Mouse (Mus musculus): Measurements from ENCODE around the gene Zfhx3. TPM values are rescaled to one million over a fixed set of nuclear protein-coding genes. Genes with fewer than 3 reads are reported as not detected.

Zfhx3 gene
- polyA plus RNA-seq, 2 experiments: 14.4 to 26.1 TPM

DNA sequence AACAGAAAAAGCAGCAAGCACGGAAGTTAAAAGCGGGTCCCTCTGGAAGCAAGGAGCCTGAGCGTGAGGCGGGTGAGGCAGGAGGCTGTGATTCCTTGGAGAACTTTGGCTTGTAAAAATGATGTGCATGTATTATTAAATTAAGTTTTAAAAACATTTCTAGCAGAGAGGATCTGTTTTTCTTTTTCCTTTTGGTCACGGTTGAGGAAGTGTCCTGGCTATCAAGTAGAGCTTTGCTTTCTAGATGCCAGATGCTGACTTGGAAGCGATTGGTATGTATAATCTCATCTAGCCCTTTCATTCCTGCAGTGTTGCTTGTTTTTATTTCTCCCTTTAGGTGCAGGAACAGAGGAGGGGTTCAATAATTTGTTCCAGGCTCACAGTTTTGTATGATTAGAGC lies 92.3 kb downstream of the Zfhx3 start:
- no peak overlapping the region for H3K27ac ChIP-seq (replicated peaks; ENCODE audit: low read depth, low read length)
- no peaks in the 10 kb centered on the region for H3K27me3 ChIP-seq (ENCODE audit: control insufficient read depth, insufficient read depth, low read length)
- no peak for TF ChIP-seq POLR2A (IDR thresholded peaks at IDR 0.05; ENCODE audit: borderline replicate concordance, extremely low read depth, insufficient read depth, insufficient read length)
- no peak overlapping the region for H3K4me2 ChIP-seq (replicated peaks; ENCODE audit: low read depth, low read length, severe bottlenecking)
- DNase-seq (ENCODE audit: low spot score) (peak; percentile 33), ATAC-seq (ENCODE audit: low FRiP score, low read depth) (no peak)
- H3K9ac ChIP-seq (ENCODE audit: low read depth, low read length, severe bottlenecking): no peak overlapping the region
- 43% methylated on average over 6 of the region's 6 CpGs for WGBS
- peaks cover 15% of the 10 kb centered on the region for H3K4me1 ChIP-seq (ENCODE audit: control insufficient read depth, insufficient read depth, low read length)
- H3K36me3 ChIP-seq (ENCODE audit: control insufficient read depth, insufficient read depth, low read length): no peaks in the 10 kb centered on the region
- H3K9me3 ChIP-seq (ENCODE audit: control insufficient read depth, low read length): 0 out of 2 replicates have a peak, but pooled peaks cover 5% of the 10 kb centered on the region
- H3K4me3 ChIP-seq (replicated peaks; ENCODE audit: low read length): no peak overlapping the region

DNA sequence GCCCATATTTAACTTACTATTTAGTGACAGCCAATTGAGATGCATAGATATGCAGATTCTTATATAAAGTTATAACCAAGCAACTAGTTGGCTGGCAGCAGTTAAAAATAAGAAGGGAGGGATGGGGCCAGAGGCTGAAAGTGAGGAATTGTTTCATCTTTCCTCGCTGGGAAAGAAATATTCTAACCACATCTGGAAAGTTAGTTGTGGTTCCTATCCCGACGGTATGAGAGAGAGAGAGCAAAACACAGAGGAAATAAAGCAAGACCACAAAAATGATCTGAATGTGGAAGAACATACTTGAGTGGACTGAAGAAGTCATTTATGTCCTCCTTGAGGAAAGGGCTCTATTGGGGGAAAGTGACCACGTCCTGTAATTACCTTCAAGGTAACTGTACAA lies 101.2 kb downstream of the Zfhx3 start:
- H3K27me3 ChIP-seq (ENCODE audit: control insufficient read depth, insufficient read depth, low read length): no peaks in the 10 kb centered on the region
- H3K36me3 ChIP-seq (ENCODE audit: control insufficient read depth, insufficient read depth, low read length): no peaks in the 10 kb centered on the region
- ATAC-seq (ENCODE audit: low FRiP score, low read depth): peak; percentile 42
- DNase-seq (ENCODE audit: low spot score): peak; percentile 57
- H3K27ac ChIP-seq (replicated peaks; ENCODE audit: low read depth, low read length): peak overlapping the region; percentile 9; the same call in 1 of the 2 replicates
- H3K9me3 ChIP-seq (ENCODE audit: control insufficient read depth, low read length): no peaks in the 10 kb centered on the region
- H3K4me3 ChIP-seq (replicated peaks; ENCODE audit: low read length): no peak overlapping the region
- no peak overlapping the region for H3K9ac ChIP-seq (ENCODE audit: low read depth, low read length, severe bottlenecking)
- TF ChIP-seq POLR2A (IDR thresholded peaks at IDR 0.05; ENCODE audit: borderline replicate concordance, extremely low read depth, insufficient read depth, insufficient read length): no peak
- H3K4me1 ChIP-seq (ENCODE audit: control insufficient read depth, insufficient read depth, low read length): peaks cover 37% of the 10 kb centered on the region
- H3K4me2 ChIP-seq (replicated peaks; ENCODE audit: low read depth, low read length, severe bottlenecking): no peak overlapping the region
- WGBS: 45% methylated on average over 4 of the region's 4 CpGs

DNA sequence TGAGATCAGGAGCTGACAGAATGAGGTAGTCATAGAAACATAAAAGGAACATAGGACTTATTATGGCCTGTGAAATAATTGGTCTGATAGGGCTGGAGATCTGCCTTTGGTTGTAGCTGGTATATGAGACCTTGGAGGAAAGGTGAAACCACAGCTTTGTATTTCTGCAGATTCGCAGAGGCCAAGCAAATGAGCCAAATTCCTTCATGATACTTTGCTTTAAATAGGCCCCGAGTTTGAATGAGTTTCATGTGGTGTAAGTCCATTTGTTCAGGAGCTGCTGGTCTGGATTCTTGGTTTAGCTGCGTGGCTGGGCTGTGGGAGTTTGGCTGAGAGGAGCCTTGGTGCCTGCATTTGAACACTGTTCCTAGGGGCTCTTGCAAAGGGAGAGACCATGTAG lies 101.7 kb downstream of the Zfhx3 start:
- Histone ChIP-seq H3K36me3 (ENCODE audit: control insufficient read depth, insufficient read depth, low read length) (no peaks in the 10 kb centered on the region), H3K4me3 (replicated peaks; ENCODE audit: low read length) (no peak overlapping the region), H3K4me2 (replicated peaks; ENCODE audit: low read depth, low read length, severe bottlenecking) (no peak overlapping the region), H3K27ac (replicated peaks; ENCODE audit: low read depth, low read length) (peak overlapping the region; percentile 9), H3K4me1 (ENCODE audit: control insufficient read depth, insufficient read depth, low read length) (peaks cover 37% of the 10 kb centered on the region), H3K9me3 (ENCODE audit: control insufficient read depth, low read length) (no peaks in the 10 kb centered on the region), H3K9ac (ENCODE audit: low read depth, low read length, severe bottlenecking) (no peak overlapping the region), H3K27me3 (ENCODE audit: control insufficient read depth, insufficient read depth, low read length) (no peaks in the 10 kb centered on the region)
- 32% methylated on average over 3 of the region's 3 CpGs for WGBS
- DNase-seq (ENCODE audit: low spot score) (no peak), ATAC-seq (ENCODE audit: low FRiP score, low read depth) (peak; percentile 48)
- TF ChIP-seq POLR2A (IDR thresholded peaks at IDR 0.05; ENCODE audit: borderline replicate concordance, extremely low read depth, insufficient read depth, insufficient read length): no peak

GRCm38 (mm10) chr8:108056241-108056640 lies 113.8 kb downstream of the Zfhx3 start:
- H3K27ac ChIP-seq (replicated peaks; ENCODE audit: low read depth, low read length): no peak overlapping the region
- H3K9me3 ChIP-seq (ENCODE audit: control insufficient read depth, low read length): no peaks in the 10 kb centered on the region
- DNase-seq (ENCODE audit: low spot score) (no peak), ATAC-seq (ENCODE audit: low FRiP score, low read depth) (no peak)
- H3K27me3 ChIP-seq (ENCODE audit: control insufficient read depth, insufficient read depth, low read length): no peaks in the 10 kb centered on the region
- H3K36me3 ChIP-seq (ENCODE audit: control insufficient read depth, insufficient read depth, low read length): no peaks in the 10 kb centered on the region
- H3K4me2 ChIP-seq (replicated peaks; ENCODE audit: low read depth, low read length, severe bottlenecking): no peak overlapping the region
- 50% methylated on average over 5 of the region's 5 CpGs for WGBS
- no peak overlapping the region for H3K9ac ChIP-seq (ENCODE audit: low read depth, low read length, severe bottlenecking)
- no peaks in the 10 kb centered on the region; the same call in 1 of the 2 replicates for H3K4me1 ChIP-seq (ENCODE audit: control insufficient read depth, insufficient read depth, low read length)
- H3K4me3 ChIP-seq (replicated peaks; ENCODE audit: low read length): no peak overlapping the region
- no peak for TF ChIP-seq POLR2A (IDR thresholded peaks at IDR 0.05; ENCODE audit: borderline replicate concordance, extremely low read depth, insufficient read depth, insufficient read length)

GRCm38 (mm10) chr8:108061972-108062371 lies 119.5 kb downstream of the Zfhx3 start:
- H3K9ac ChIP-seq (ENCODE audit: low read depth, low read length, severe bottlenecking): no peak overlapping the region
- DNase-seq (ENCODE audit: low spot score): peak; percentile 27
- H3K4me1 ChIP-seq (ENCODE audit: control insufficient read depth, insufficient read depth, low read length): peaks cover 9% of the 10 kb centered on the region; the same call in 1 of the 2 replicates
- H3K27ac ChIP-seq (replicated peaks; ENCODE audit: low read depth, low read length): no peak overlapping the region
- no peak overlapping the region for H3K4me3 ChIP-seq (replicated peaks; ENCODE audit: low read length)
- H3K27me3 ChIP-seq (ENCODE audit: control insufficient read depth, insufficient read depth, low read length): no peaks in the 10 kb centered on the region
- ATAC-seq (ENCODE audit: low FRiP score, low read depth): peak; percentile 65; the same call in 1 of the 2 replicates
- no peaks in the 10 kb centered on the region for H3K36me3 ChIP-seq (ENCODE audit: control insufficient read depth, insufficient read depth, low read length)
- WGBS: 28% methylated on average over 12 of the region's 12 CpGs
- TF ChIP-seq POLR2A (IDR thresholded peaks at IDR 0.05; ENCODE audit: borderline replicate concordance, extremely low read depth, insufficient read depth, insufficient read length): no peak
- H3K9me3 ChIP-seq (ENCODE audit: control insufficient read depth, low read length): no peaks in the 10 kb centered on the region
- 0 out of 2 replicates have a peak overlapping the region, but pooled peaks have one; percentile 18 for H3K4me2 ChIP-seq (replicated peaks; ENCODE audit: low read depth, low read length, severe bottlenecking)

- Histone ChIP-seq H3K9me3 (ENCODE audit: control insufficient read depth, low read length) (no peaks in the 10 kb centered on the region), H3K4me3 (replicated peaks; ENCODE audit: low read length) (no peak overlapping the region), H3K4me1 (ENCODE audit: control insufficient read depth, insufficient read depth, low read length) (peaks cover 19% of the 10 kb centered on the region; the same call in 1 of the 2 replicates), H3K36me3 (ENCODE audit: control insufficient read depth, insufficient read depth, low read length) (no peaks in the 10 kb centered on the region), H3K4me2 (replicated peaks; ENCODE audit: low read depth, low read length, severe bottlenecking) (no peak overlapping the region), H3K27me3 (ENCODE audit: control insufficient read depth, insufficient read depth, low read length) (no peaks in the 10 kb centered on the region), H3K9ac (ENCODE audit: low read depth, low read length, severe bottlenecking) (no peak overlapping the region), H3K27ac (replicated peaks; ENCODE audit: low read depth, low read length) (no peak overlapping the region)
- TF ChIP-seq POLR2A (IDR thresholded peaks at IDR 0.05; ENCODE audit: borderline replicate concordance, extremely low read depth, insufficient read depth, insufficient read length): no peak
- no peak for DNase-seq (ENCODE audit: low spot score)
- ATAC-seq (ENCODE audit: low FRiP score, low read depth): no peak
- WGBS: 75% methylated on average over 6 of the region's 6 CpGs
Measured at GRCm38 (mm10) chr8:108067111-108067510, 124.7 kb downstream of the Zfhx3 start.
